In the genomic region with DNA sequence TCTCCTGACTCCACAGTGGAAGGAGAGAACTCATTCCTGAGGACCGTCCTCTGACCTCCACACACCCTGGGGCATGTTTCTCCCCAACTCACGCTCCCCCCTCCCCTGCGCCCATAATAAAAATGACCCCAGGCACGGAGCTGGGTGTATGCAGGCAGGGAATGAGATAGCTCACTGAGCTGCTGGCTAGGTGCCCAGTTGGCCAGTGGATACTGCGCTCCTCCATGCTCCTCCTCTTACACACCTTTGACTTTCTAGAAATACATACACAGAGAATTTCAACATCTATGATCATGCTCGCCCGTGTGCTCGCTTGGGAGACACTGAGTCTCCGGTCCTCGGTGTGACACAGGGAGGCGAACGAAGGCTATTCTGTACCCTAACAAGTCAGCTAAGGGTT, we compare ENCODE assay signal across 14 mouse cellular contexts.
A peak's percentile ranks its signal among the peaks of the same experiment; 100 is the strongest.
DNase-seq lines count a peak whose midpoint lies in the region; ATAC-seq and TF ChIP-seq lines count a peak whose summit lies in the region.
"Had no signal": no experiment of that assay in that cellular context is flagged by ENCODE, and none has a peak within 500 bp of the region (broad histone marks: within the 10 kb centered on the region; RNA-seq: fewer than 3 reads in every experiment).

No protein-coding gene starts in this region.

- H3K27me3 ChIP-seq in heart, embryonic 13.5 days (replicated peaks): no peaks in the 10 kb centered on the region; the same call in 1 of the 2 replicates
- H3K27me3 ChIP-seq in heart, embryonic 11.5 days (ENCODE audit: control insufficient read depth, insufficient read depth, low read length): peaks cover 5% of the 10 kb centered on the region; the same call in 1 of the 2 replicates
- H3K27me3 ChIP-seq in midbrain, embryonic 11.5 days (ENCODE audit: control insufficient read depth, insufficient read depth, low read length): no peaks in the 10 kb centered on the region
- no peaks in the 10 kb centered on the region for H3K27me3 ChIP-seq in midbrain, embryonic 13.5 days
- H3K27me3 ChIP-seq in intestine, postnatal 0 days (replicated peaks; ENCODE audit: control insufficient read depth, insufficient read depth, low read length): no peaks in the 10 kb centered on the region
- H3K27me3 ChIP-seq: CH12.LX; embryonic facial prominence, embryonic 15.5 days; forebrain, embryonic 13.5 days; hindbrain, embryonic 13.5 days had no signal

- no peak for TF ChIP-seq CTCF in intestine, postnatal 0 days (IDR thresholded peaks at IDR 0.05; ENCODE audit: low read depth)

- WGBS in heart, embryonic 13.5 days: 60% methylated on average over 12 of the region's 12 CpGs
- 72% methylated on average over 12 of the region's 12 CpGs for WGBS in heart, embryonic 11.5 days (ENCODE audit: insufficient replicate concordance)
- WGBS in midbrain, embryonic 11.5 days: 70% methylated on average over 12 of the region's 12 CpGs
- 70% methylated on average over 12 of the region's 12 CpGs for WGBS in midbrain, embryonic 13.5 days
- 53% methylated on average over 12 of the region's 12 CpGs for WGBS in intestine, postnatal 0 days

- no peaks in the 10 kb centered on the region for H3K9me3 ChIP-seq in heart, embryonic 13.5 days
- H3K9me3 ChIP-seq in heart, embryonic 11.5 days (replicated peaks; ENCODE audit: control insufficient read depth, low read length): no peaks in the 10 kb centered on the region
- H3K9me3 ChIP-seq in midbrain, embryonic 11.5 days (ENCODE audit: control insufficient read depth, low read length): no peaks in the 10 kb centered on the region
- no peaks in the 10 kb centered on the region for H3K9me3 ChIP-seq in midbrain, embryonic 13.5 days
- H3K9me3 ChIP-seq in intestine, postnatal 0 days (ENCODE audit: control insufficient read depth): no peaks in the 10 kb centered on the region
- H3K9me3 ChIP-seq: embryonic facial prominence, embryonic 15.5 days; forebrain, embryonic 13.5 days; hindbrain, embryonic 13.5 days; megakaryocyte, embryonic 14.5 days had no signal

- H3K4me1 ChIP-seq in heart, embryonic 13.5 days: peaks cover 82% of the 10 kb centered on the region
- H3K4me1 ChIP-seq in heart, embryonic 11.5 days (ENCODE audit: control insufficient read depth, insufficient read depth, low read length): peaks cover 67% of the 10 kb centered on the region
- 0 out of 2 replicates have a peak, but pooled peaks cover 2% of the 10 kb centered on the region for H3K4me1 ChIP-seq in midbrain, embryonic 11.5 days (ENCODE audit: control insufficient read depth, insufficient read depth, low read length)
- peaks cover 15% of the 10 kb centered on the region; the same call in 1 of the 2 replicates for H3K4me1 ChIP-seq in midbrain, embryonic 13.5 days (replicated peaks)
- H3K4me1 ChIP-seq in intestine, postnatal 0 days (replicated peaks; ENCODE audit: control insufficient read depth, insufficient read depth, low read length): peaks cover 28% of the 10 kb centered on the region
- H3K4me1 ChIP-seq: forebrain, embryonic 13.5 days had no signal

- no peaks in the 10 kb centered on the region for H3K36me3 ChIP-seq in heart, embryonic 13.5 days
- H3K36me3 ChIP-seq in heart, embryonic 11.5 days (ENCODE audit: control insufficient read depth, insufficient read depth, low read length): no peaks in the 10 kb centered on the region
- no peaks in the 10 kb centered on the region for H3K36me3 ChIP-seq in midbrain, embryonic 11.5 days (ENCODE audit: control insufficient read depth, insufficient read depth, low read length)
- no peaks in the 10 kb centered on the region for H3K36me3 ChIP-seq in midbrain, embryonic 13.5 days
- H3K36me3 ChIP-seq in intestine, postnatal 0 days (ENCODE audit: control insufficient read depth, insufficient read depth): no peaks in the 10 kb centered on the region
- H3K36me3 ChIP-seq: embryonic facial prominence, embryonic 15.5 days; hindbrain, embryonic 13.5 days had no signal

- 0 out of 2 replicates have a peak overlapping the region, but pooled peaks have one; percentile 4 for H3K4me2 ChIP-seq in heart, embryonic 13.5 days
- no peak overlapping the region for H3K4me2 ChIP-seq in heart, embryonic 11.5 days
- H3K4me2 ChIP-seq in midbrain, embryonic 11.5 days: no peak overlapping the region
- no peak overlapping the region for H3K4me2 ChIP-seq in midbrain, embryonic 13.5 days (replicated peaks)
- no peak overlapping the region for H3K4me2 ChIP-seq in intestine, postnatal 0 days (replicated peaks; ENCODE audit: low read depth)
- H3K4me2 ChIP-seq: embryonic facial prominence, embryonic 15.5 days; forebrain, embryonic 13.5 days; hindbrain, embryonic 13.5 days had no signal

- H3K4me3 ChIP-seq in heart, embryonic 13.5 days: no peak overlapping the region
- H3K4me3 ChIP-seq in heart, embryonic 11.5 days (ENCODE audit: low read depth, low read length): no peak overlapping the region
- H3K4me3 ChIP-seq in midbrain, embryonic 11.5 days (ENCODE audit: low read depth, low read length): no peak overlapping the region
- H3K4me3 ChIP-seq in midbrain, embryonic 13.5 days (replicated peaks): no peak overlapping the region
- H3K4me3 ChIP-seq in intestine, postnatal 0 days (ENCODE audit: low read depth, low read length): no peak overlapping the region
- H3K4me3 ChIP-seq: embryonic facial prominence, embryonic 15.5 days; forebrain, embryonic 13.5 days; hindbrain, embryonic 13.5 days; megakaryocyte, embryonic 14.5 days had no signal

- no peak overlapping the region; the same call in 1 of the 2 replicates for H3K9ac ChIP-seq in heart, embryonic 13.5 days
- H3K9ac ChIP-seq in heart, embryonic 11.5 days (ENCODE audit: low read depth, low read length): no peak overlapping the region
- no peak overlapping the region for H3K9ac ChIP-seq in midbrain, embryonic 11.5 days (ENCODE audit: low read length)
- no peak overlapping the region for H3K9ac ChIP-seq in midbrain, embryonic 13.5 days (replicated peaks)
- no peak overlapping the region for H3K9ac ChIP-seq in intestine, postnatal 0 days (ENCODE audit: low read depth, low read length)
- H3K9ac ChIP-seq: embryonic facial prominence, embryonic 15.5 days; forebrain, embryonic 13.5 days; hindbrain, embryonic 13.5 days had no signal

- peak; percentile 19 for DNase-seq in midbrain, embryonic 11.5 days (ENCODE audit: low spot score, missing footprints)
- peak; percentile 74 to 79 for DNase-seq in kidney, postnatal 25 days
- no peak for DNase-seq in layer of hippocampus, postnatal 14 days (ENCODE audit: low spot score in 2 of 2)
- DNase-seq: gastrocnemius, postnatal 25 days had no signal

- H3K27ac ChIP-seq in heart, embryonic 13.5 days (replicated peaks): peak overlapping the region; percentile 30; the same call in 1 of the 2 replicates
- no peak overlapping the region for H3K27ac ChIP-seq in heart, embryonic 11.5 days (ENCODE audit: low read depth, low read length)
- no peak overlapping the region for H3K27ac ChIP-seq in midbrain, embryonic 11.5 days (ENCODE audit: low read depth, low read length)
- no peak overlapping the region for H3K27ac ChIP-seq in midbrain, embryonic 13.5 days
- H3K27ac ChIP-seq in intestine, postnatal 0 days (ENCODE audit: low read depth, low read length): peak overlapping the region; percentile 65
- H3K27ac ChIP-seq: embryonic facial prominence, embryonic 15.5 days; forebrain, embryonic 13.5 days; hindbrain, embryonic 13.5 days had no signal

- no peak for ATAC-seq in heart, embryonic 13.5 days (ENCODE audit: extremely low read depth, insufficient number of reproducible peaks, low FRiP score, low TSS enrichment)
- no peak for ATAC-seq in heart, embryonic 11.5 days (replicated peaks; ENCODE audit: insufficient number of reproducible peaks, low FRiP score, low TSS enrichment)
- ATAC-seq in midbrain, embryonic 11.5 days (ENCODE audit: low FRiP score): no peak
- no peak for ATAC-seq in midbrain, embryonic 13.5 days
- ATAC-seq in intestine, postnatal 0 days: 0 out of 2 replicates have a peak, but pooled peaks have one; percentile 1
- ATAC-seq: activated CD4-positive, CD25-positive, alpha-beta regulatory T cell, adult 4 months; forebrain, embryonic 13.5 days had no signal

Comparison
In these comparisons a context has a peak if more than half of its experiments do, and no peak if none do; other contexts are left out.
1. H3K27ac ChIP-seq: peak in heart, embryonic 13.5 days (single experiment) and intestine, postnatal 0 days (single experiment); none in heart, embryonic 11.5 days (single experiment), midbrain, embryonic 11.5 days (single experiment) and midbrain, embryonic 13.5 days (single experiment).
2. DNase-seq: peak in midbrain, embryonic 11.5 days (single experiment) and kidney, postnatal 25 days (2 of 2); none in layer of hippocampus, postnatal 14 days (0 of 2).